In genomic region chr2:117941517-117942096, GRCm38 (mm10) we compare ENCODE assay signal across 15 mouse cellular contexts.
DNase-seq lines count a peak whose midpoint lies in the region; ATAC-seq and TF ChIP-seq lines count a peak whose summit lies in the region.
"Had no signal": no experiment of that assay in that cellular context is flagged by ENCODE, and none has a peak within 500 bp of the region (broad histone marks: within the 10 kb centered on the region; RNA-seq: fewer than 3 reads in every experiment).

No protein-coding gene starts in this region.

- 27% methylated on average over 6 of the region's 6 CpGs for WGBS in forebrain, embryonic 15.5 days
- WGBS in forebrain, embryonic 11.5 days: 58% methylated on average over 6 of the region's 6 CpGs
- 26% methylated on average over 6 of the region's 6 CpGs for WGBS in limb, embryonic 13.5 days
- 67% methylated on average over 6 of the region's 6 CpGs for WGBS in limb, embryonic 10.5 days
- WGBS in hindbrain, embryonic 13.5 days: 48% methylated on average over 6 of the region's 6 CpGs

- peaks cover 12% of the 10 kb centered on the region for H3K4me1 ChIP-seq in forebrain, embryonic 15.5 days
- no peaks in the 10 kb centered on the region; the same call in 1 of the 2 replicates for H3K4me1 ChIP-seq in forebrain, embryonic 11.5 days (replicated peaks; ENCODE audit: control insufficient read depth, insufficient read depth, low read length)
- peaks cover 28% of the 10 kb centered on the region for H3K4me1 ChIP-seq in limb, embryonic 13.5 days
- H3K4me1 ChIP-seq in limb, embryonic 10.5 days: no peaks in the 10 kb centered on the region; the same call in 1 of the 2 replicates
- peaks cover 9% of the 10 kb centered on the region for H3K4me1 ChIP-seq in hindbrain, embryonic 13.5 days (replicated peaks)

- TF ChIP-seq POLR2A in brain, embryonic 14.5 days (IDR thresholded peaks at IDR 0.05; ENCODE audit: borderline replicate concordance, extremely low read depth, insufficient read depth, insufficient read length, poor library complexity, severe bottlenecking): no peak
- TF ChIP-seq POLR2A in myocyte (IDR thresholded peaks at IDR 0.05; ENCODE audit: insufficient read length, low read depth): no peak

- no peaks in the 10 kb centered on the region for H3K27me3 ChIP-seq in forebrain, embryonic 15.5 days
- H3K27me3 ChIP-seq in forebrain, embryonic 11.5 days (ENCODE audit: control insufficient read depth, insufficient read depth, low read length): no peaks in the 10 kb centered on the region
- H3K27me3 ChIP-seq in limb, embryonic 13.5 days: no peaks in the 10 kb centered on the region
- H3K27me3 ChIP-seq in limb, embryonic 10.5 days (ENCODE audit: low read depth, poor library complexity, severe bottlenecking): no peaks in the 10 kb centered on the region
- no peaks in the 10 kb centered on the region for H3K27me3 ChIP-seq in myocyte (ENCODE audit: control insufficient read depth, insufficient read depth, insufficient read length)
- H3K27me3 ChIP-seq in hindbrain, embryonic 13.5 days: 0 out of 2 replicates have a peak, but pooled peaks cover 5% of the 10 kb centered on the region
- H3K27me3 ChIP-seq: embryonic facial prominence, embryonic 15.5 days; heart, embryonic 12.5 days had no signal

- ATAC-seq in forebrain, embryonic 15.5 days (replicated peaks): peak; percentile 46; the same call in 1 of the 2 replicates
- no peak for ATAC-seq in forebrain, embryonic 11.5 days (replicated peaks; ENCODE audit: low FRiP score)
- ATAC-seq in limb, embryonic 13.5 days (ENCODE audit: low FRiP score, low read depth): 0 out of 2 replicates have a peak, but pooled peaks have one; percentile 40
- no peak for ATAC-seq in hindbrain, embryonic 13.5 days (ENCODE audit: low FRiP score)
- ATAC-seq: inflammation-experienced regulatory T-cells, adult 6 months; midbrain, embryonic 16.5 days had no signal

- H3K9me3 ChIP-seq in forebrain, embryonic 15.5 days: no peaks in the 10 kb centered on the region
- no peaks in the 10 kb centered on the region for H3K9me3 ChIP-seq in forebrain, embryonic 11.5 days (ENCODE audit: control insufficient read depth, low read length)
- H3K9me3 ChIP-seq in limb, embryonic 13.5 days: no peaks in the 10 kb centered on the region
- H3K9me3 ChIP-seq in limb, embryonic 10.5 days (replicated peaks): no peaks in the 10 kb centered on the region
- no peaks in the 10 kb centered on the region for H3K9me3 ChIP-seq in hindbrain, embryonic 13.5 days
- H3K9me3 ChIP-seq: embryonic facial prominence, embryonic 15.5 days; heart, embryonic 12.5 days had no signal

- no peaks in the 10 kb centered on the region for H3K36me3 ChIP-seq in forebrain, embryonic 15.5 days
- H3K36me3 ChIP-seq in forebrain, embryonic 11.5 days (ENCODE audit: control insufficient read depth, insufficient read depth, low read length): no peaks in the 10 kb centered on the region
- no peaks in the 10 kb centered on the region for H3K36me3 ChIP-seq in limb, embryonic 13.5 days
- H3K36me3 ChIP-seq in limb, embryonic 10.5 days: no peaks in the 10 kb centered on the region
- H3K36me3 ChIP-seq in myocyte (ENCODE audit: control insufficient read depth, insufficient read depth): no peaks in the 10 kb centered on the region
- no peaks in the 10 kb centered on the region for H3K36me3 ChIP-seq in hindbrain, embryonic 13.5 days
- H3K36me3 ChIP-seq: embryonic facial prominence, embryonic 15.5 days; heart, embryonic 12.5 days had no signal

- H3ac ChIP-seq in myocyte (ENCODE audit: control insufficient read depth, insufficient read length): no peak overlapping the region

- H3K79me2 ChIP-seq in myocyte (ENCODE audit: control insufficient read depth, insufficient read depth): no peaks in the 10 kb centered on the region

- no peak for DNase-seq in forebrain, embryonic 11.5 days (ENCODE audit: low spot score)
- no peak for DNase-seq in limb, embryonic 10.5 days (ENCODE audit: low spot score)
- DNase-seq in brain, embryonic 14.5 days (ENCODE audit: low read depth): peak; percentile 54
- no peak for DNase-seq in urinary bladder, postnatal 36 days (ENCODE audit: low spot score in 2 of 2)
- DNase-seq: cerebellum, postnatal 25 days; kidney, postnatal 25 days had no signal

- H3K27ac ChIP-seq in forebrain, embryonic 15.5 days (replicated peaks): no peak overlapping the region
- H3K27ac ChIP-seq in forebrain, embryonic 11.5 days (ENCODE audit: low read depth, low read length): no peak overlapping the region
- no peak overlapping the region for H3K27ac ChIP-seq in limb, embryonic 13.5 days
- no peak overlapping the region for H3K27ac ChIP-seq in limb, embryonic 10.5 days
- no peak overlapping the region for H3K27ac ChIP-seq in hindbrain, embryonic 13.5 days
- H3K27ac ChIP-seq: embryonic facial prominence, embryonic 15.5 days; liver, embryonic 14.5 days had no signal

- H3K9ac ChIP-seq in forebrain, embryonic 15.5 days (replicated peaks): no peak overlapping the region
- no peak overlapping the region for H3K9ac ChIP-seq in forebrain, embryonic 11.5 days (ENCODE audit: low read length)
- H3K9ac ChIP-seq in limb, embryonic 13.5 days: no peak overlapping the region
- no peak overlapping the region for H3K9ac ChIP-seq in hindbrain, embryonic 13.5 days
- H3K9ac ChIP-seq: embryonic facial prominence, embryonic 15.5 days; heart, embryonic 12.5 days; liver, embryonic 14.5 days had no signal

- TF ChIP-seq CTCF in brain, embryonic 14.5 days (IDR thresholded peaks at IDR 0.05; ENCODE audit: borderline replicate concordance, extremely low read depth, insufficient read depth, insufficient read length): no peak

- no peak overlapping the region for H3K4me2 ChIP-seq in forebrain, embryonic 15.5 days (replicated peaks)
- no peak overlapping the region for H3K4me2 ChIP-seq in forebrain, embryonic 11.5 days (ENCODE audit: low read depth, low read length, severe bottlenecking)
- no peak overlapping the region for H3K4me2 ChIP-seq in limb, embryonic 13.5 days (replicated peaks)
- H3K4me2 ChIP-seq in myocyte (ENCODE audit: low read depth): peak overlapping the region; percentile 16
- no peak overlapping the region for H3K4me2 ChIP-seq in hindbrain, embryonic 13.5 days
- H3K4me2 ChIP-seq: embryonic facial prominence, embryonic 15.5 days; heart, embryonic 12.5 days had no signal

- no peak overlapping the region for H3K4me3 ChIP-seq in forebrain, embryonic 15.5 days
- H3K4me3 ChIP-seq in forebrain, embryonic 11.5 days (ENCODE audit: low read depth, low read length): no peak overlapping the region
- H3K4me3 ChIP-seq in limb, embryonic 13.5 days: no peak overlapping the region
- no peak overlapping the region for H3K4me3 ChIP-seq in limb, embryonic 10.5 days
- H3K4me3 ChIP-seq in myocyte: no peak overlapping the region
- no peak overlapping the region for H3K4me3 ChIP-seq in hindbrain, embryonic 13.5 days
- H3K4me3 ChIP-seq: embryonic facial prominence, embryonic 15.5 days; heart, embryonic 12.5 days had no signal

TF ChIP-seq in myocyte, 11 proteins besides CTCF, POLR2A, EP300 and RAD21:
- no peak for TF ChIP-seq POLR2AphosphoS2 (IDR thresholded peaks at IDR 0.05; ENCODE audit: insufficient read length, low read depth)
- TF ChIP-seq MAX (IDR thresholded peaks at IDR 0.05; ENCODE audit: low read depth): no peak
- TF ChIP-seq TCF12 (IDR thresholded peaks at IDR 0.05; ENCODE audit: insufficient read depth, poor library complexity, severe bottlenecking): no peak
- TF ChIP-seq USF1 (IDR thresholded peaks at IDR 0.05; ENCODE audit: low read depth): no peak
- TF ChIP-seq MYOG (IDR thresholded peaks at IDR 0.05; ENCODE audit: control insufficient read depth in 1 of 3, insufficient read depth in 1 of 3, insufficient read length in 2 of 3, low read depth in 2 of 3): no peak
- no peak for TF ChIP-seq TCF3 (IDR thresholded peaks at IDR 0.05; ENCODE audit: insufficient read length, low read depth)
- no peak for TF ChIP-seq CEBPB (IDR thresholded peaks at IDR 0.05; ENCODE audit: insufficient read depth, poor library complexity, severe bottlenecking)
- TF ChIP-seq MYOD1 (IDR thresholded peaks at IDR 0.05; ENCODE audit: control insufficient read depth in 1 of 3, insufficient read length in 2 of 3, low read depth in 2 of 3): no peak
- TF ChIP-seq REST (IDR thresholded peaks at IDR 0.05; ENCODE audit: insufficient read depth, insufficient read length): no peak
- TF ChIP-seq E2F4 (IDR thresholded peaks at IDR 0.05; ENCODE audit: insufficient read depth): no peak
- TF ChIP-seq SRF (IDR thresholded peaks at IDR 0.05; ENCODE audit: control insufficient read depth, insufficient read length, low read depth): no peak
TF ChIP-seq in myocyte: peak in this region for 0.

Comparison
In these comparisons a context has a peak if more than half of its experiments do, and no peak if none do; other contexts are left out.
1. ATAC-seq: peak in forebrain, embryonic 15.5 days (single experiment) and limb, embryonic 13.5 days (single experiment); none in forebrain, embryonic 11.5 days (single experiment) and hindbrain, embryonic 13.5 days (single experiment).